Mouse (Mus musculus): ENCODE results near the gene Nudt10. TPM values are rescaled to one million over a fixed set of nuclear protein-coding genes. Genes with fewer than 3 reads are reported as not detected.
"Not testable (repeated sequence)": the region's sequence is repeated elsewhere in the genome, so short reads cannot be mapped to it uniquely, and the experiment has no call there.

Gene Nudt10
- 25.2 and 29.8 TPM in 2 replicates for polyA plus RNA-seq (2014; fragmentation: Nextera tagmentation; extraction: Ambion mirVana)

DNA sequence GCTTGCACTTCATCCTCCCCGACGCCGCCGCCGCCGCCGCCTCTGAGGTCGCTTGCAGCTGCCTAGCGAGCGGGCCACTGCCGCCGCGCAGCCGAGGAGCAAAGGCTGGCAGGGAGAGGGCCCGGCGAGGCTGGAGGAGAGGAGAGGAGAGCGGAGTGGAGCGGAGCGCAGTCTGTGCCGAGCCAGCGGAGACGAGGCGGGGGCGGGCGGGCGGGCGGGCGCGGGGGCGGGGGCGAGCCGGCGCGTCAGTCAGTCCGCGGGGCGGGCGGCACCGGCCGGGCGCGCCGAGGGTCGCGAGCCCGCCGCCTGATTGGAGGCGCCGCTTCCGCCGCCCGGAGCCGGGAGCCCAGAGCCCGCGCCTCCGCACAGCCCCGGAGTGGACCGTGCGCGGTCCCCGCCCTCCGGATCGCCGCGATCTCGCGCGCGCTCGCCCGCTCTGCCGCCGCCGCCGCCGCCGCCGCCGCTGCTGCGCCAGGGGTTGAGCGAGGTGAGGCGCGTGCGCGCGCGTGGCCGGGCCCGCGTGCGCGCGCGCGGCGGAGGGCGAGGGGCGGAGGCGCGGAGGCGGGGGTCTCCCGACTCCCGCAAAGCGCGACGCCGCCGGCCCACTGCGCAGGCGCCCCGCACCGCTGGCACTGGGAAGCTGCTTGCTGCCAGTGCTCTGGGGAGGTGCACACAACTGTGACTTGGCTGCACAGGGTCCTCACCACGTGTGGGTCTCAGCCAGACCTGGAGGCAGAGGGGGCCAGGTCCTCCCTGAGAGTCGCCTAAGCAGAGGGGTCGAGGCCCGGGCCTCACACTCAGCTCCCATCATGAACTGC is at the start of gene Nudt10:
Nudt10 (minus strand) TSS at position 193 of the 818 bp plus-strand sequence.
- H3K27ac ChIP-seq (ENCODE audit: low read depth, low read length); H3K27me3 ChIP-seq (ENCODE audit: control insufficient read depth, insufficient read depth, low read length); H3K36me3 ChIP-seq (ENCODE audit: control insufficient read depth, insufficient read depth, low read length); DNase-seq (ENCODE audit: low spot score); H3K9me3 ChIP-seq (ENCODE audit: control insufficient read depth, low read length); H3K4me1 ChIP-seq (replicated peaks; ENCODE audit: control insufficient read depth, insufficient read depth, low read length); H3K9ac ChIP-seq (ENCODE audit: low read length): not testable (repeated sequence)
- Histone ChIP-seq H3K4me3 (ENCODE audit: low read depth, low read length) (peak within 1 kb of the TSS; percentile 24), H3K4me2 (ENCODE audit: low read depth, low read length, severe bottlenecking) (peak within 1 kb of the TSS; percentile 36)
- WGBS: 17% methylated on average over 8 of the region's 116 CpGs
- ATAC-seq (replicated peaks; ENCODE audit: low FRiP score): peak; percentile 91

DNA sequence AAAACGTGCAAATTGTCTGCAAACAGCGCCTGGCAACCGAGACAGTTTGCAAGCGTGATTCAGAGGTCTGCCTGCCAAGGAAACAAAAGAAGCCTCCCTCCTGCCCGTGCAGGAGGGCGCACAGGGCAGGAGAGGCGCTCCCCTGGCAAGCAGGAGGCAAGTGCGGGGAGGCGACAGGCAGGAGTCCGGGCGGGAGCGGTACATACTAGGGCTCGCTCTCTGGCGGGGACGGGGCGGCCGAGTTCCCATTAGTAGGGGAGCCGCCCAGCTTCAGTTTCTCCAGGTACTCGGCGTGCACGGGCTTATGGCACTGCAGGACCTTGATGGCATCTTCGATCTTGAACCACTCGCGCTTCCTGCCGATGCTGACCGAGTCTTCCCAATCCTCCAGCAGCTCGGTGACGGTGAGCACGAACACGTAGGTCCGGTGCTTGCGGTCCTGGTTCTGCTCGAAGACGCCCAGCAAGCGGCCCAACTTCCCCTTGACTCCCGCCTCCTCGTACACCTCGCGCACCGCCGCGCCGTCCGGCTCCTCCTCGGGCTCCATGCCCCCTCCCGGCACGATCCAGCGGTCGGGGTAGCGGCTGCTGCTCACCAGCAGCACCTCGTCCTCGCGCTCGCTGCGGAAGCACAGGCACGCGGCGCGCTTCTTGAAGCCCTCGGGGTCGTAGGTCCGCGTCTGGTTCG is 536 bp downstream of the Nudt10 start:
- H3K36me3 ChIP-seq (ENCODE audit: control insufficient read depth, insufficient read depth, low read length); H3K4me2 ChIP-seq (ENCODE audit: low read depth, low read length, severe bottlenecking); H3K27ac ChIP-seq (ENCODE audit: low read depth, low read length); H3K9me3 ChIP-seq (ENCODE audit: control insufficient read depth, low read length); H3K27me3 ChIP-seq (ENCODE audit: control insufficient read depth, insufficient read depth, low read length); H3K9ac ChIP-seq (ENCODE audit: low read length); H3K4me1 ChIP-seq (replicated peaks; ENCODE audit: control insufficient read depth, insufficient read depth, low read length): not testable (repeated sequence)
- ATAC-seq (replicated peaks; ENCODE audit: low FRiP score) (peak; percentile 73), DNase-seq (ENCODE audit: low spot score) (peak; percentile 43)
- H3K4me3 ChIP-seq (ENCODE audit: low read depth, low read length): peak overlapping the region; percentile 24
- WGBS: 12% methylated on average over 3 of the region's 64 CpGs

DNA sequence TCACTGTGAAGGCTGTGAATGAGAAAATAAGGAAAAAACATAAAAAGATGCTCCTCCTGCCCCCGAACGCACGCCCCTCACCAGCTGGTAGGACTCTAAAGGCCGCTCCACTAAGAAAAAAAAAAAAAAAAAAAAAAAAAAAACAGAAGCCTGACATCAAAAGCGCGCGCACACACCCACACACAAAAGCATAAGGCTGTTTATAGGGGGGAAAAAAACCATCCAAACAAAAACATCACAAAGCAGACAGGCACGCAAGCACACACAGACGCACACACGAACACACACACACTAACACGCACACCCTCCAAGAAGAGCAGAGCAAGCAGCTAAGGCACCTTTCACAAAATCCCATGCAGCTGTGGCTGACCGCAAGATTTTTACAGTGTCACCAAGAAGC is 1.1 kb downstream of the Nudt10 start:
- Histone ChIP-seq H3K27ac (ENCODE audit: low read depth, low read length) (no peak overlapping the region), H3K9me3 (ENCODE audit: control insufficient read depth, low read length) (no peaks in the 10 kb centered on the region)

More for the DNA sequence above, 1.1 kb downstream of the Nudt10 start:
- Histone ChIP-seq H3K4me2 (ENCODE audit: low read depth, low read length, severe bottlenecking) (peak overlapping the region; percentile 36), H3K4me1 (replicated peaks; ENCODE audit: control insufficient read depth, insufficient read depth, low read length) (no peaks in the 10 kb centered on the region), H3K36me3 (ENCODE audit: control insufficient read depth, insufficient read depth, low read length) (no peaks in the 10 kb centered on the region), H3K27me3 (ENCODE audit: control insufficient read depth, insufficient read depth, low read length) (no peaks in the 10 kb centered on the region), H3K4me3 (ENCODE audit: low read depth, low read length) (peak overlapping the region; percentile 24), H3K9ac (ENCODE audit: low read length) (no peak overlapping the region)
- ATAC-seq (replicated peaks; ENCODE audit: low FRiP score) (no peak), DNase-seq (ENCODE audit: low spot score) (no peak)
- WGBS: 22% methylated on average over 8 of the region's 12 CpGs

Other genes starting within 250 kb of the Nudt10 start
- gene Nudt11, start 125.6 kb downstream of the Nudt10 start, polyA plus RNA-seq (2014; fragmentation: Nextera tagmentation; extraction: Ambion mirVana): 13.7 and 13.8 TPM in 2 replicates
- 0.19 TPM in 1 of 2 replicates, not detected in the other for gene AU022751, start 89.6 kb downstream of the Nudt10 start, polyA plus RNA-seq (2014; fragmentation: Nextera tagmentation; extraction: Ambion mirVana)
- not detected in 2 replicates for gene Bmp15, start 147.7 kb upstream of the Nudt10 start, polyA plus RNA-seq (2014; fragmentation: Nextera tagmentation; extraction: Ambion mirVana)
- 5.4 and 6.0 TPM in 2 replicates for gene Shroom4, start 226.8 kb upstream of the Nudt10 start, polyA plus RNA-seq (2014; fragmentation: Nextera tagmentation; extraction: Ambion mirVana)

All from forebrain, embryonic 11.5 days (tissue).